ENCODE assay signal across 9 mouse cellular contexts in genomic region chr15:100467738-100468137, GRCm38 (mm10). TPM values are rescaled to one million over a fixed set of nuclear protein-coding genes. Genes with fewer than 3 reads are reported as not detected.
A peak's percentile ranks its signal among the peaks of the same experiment; 100 is the strongest.
DNase-seq lines count a peak whose midpoint lies in the region; ATAC-seq lines count a peak whose summit lies in the region.
"Had no signal": no experiment of that assay in that cellular context is flagged by ENCODE, and none has a peak within 500 bp of the region (broad histone marks: within the 10 kb centered on the region; RNA-seq: fewer than 3 reads in every experiment).

No protein-coding gene starts in this region.

- H3K9me3 ChIP-seq in megakaryocyte, embryonic 14.5 days = no peaks in the 10 kb centered on the region
- H3K9me3 ChIP-seq in forebrain, embryonic 15.5 days = no peaks in the 10 kb centered on the region
- H3K9me3 ChIP-seq in liver, embryonic 11.5 days (ENCODE audit: control insufficient read depth, low read length) = no peaks in the 10 kb centered on the region
- H3K9me3 ChIP-seq in stomach, embryonic 14.5 days (ENCODE audit: control insufficient read depth, low read depth, low read length) = no peaks in the 10 kb centered on the region

- H3K9ac ChIP-seq in forebrain, embryonic 15.5 days (replicated peaks) = 0 out of 2 replicates have a peak overlapping the region, but pooled peaks have one; percentile 18
- H3K9ac ChIP-seq in liver, embryonic 11.5 days (ENCODE audit: low read depth, low read length) = no peak overlapping the region
- no peak overlapping the region for H3K9ac ChIP-seq in stomach, embryonic 14.5 days (replicated peaks; ENCODE audit: low read depth, low read length)

- peaks cover 26% of the 10 kb centered on the region for H3K36me3 ChIP-seq in megakaryocyte, embryonic 14.5 days (replicated peaks; ENCODE audit: low read length)
- H3K36me3 ChIP-seq in forebrain, embryonic 15.5 days = peaks cover 16% of the 10 kb centered on the region
- H3K36me3 ChIP-seq in liver, embryonic 11.5 days (ENCODE audit: control insufficient read depth, insufficient read depth, low read length) = peaks cover 13% of the 10 kb centered on the region; the same call in 1 of the 2 replicates
- H3K36me3 ChIP-seq in stomach, embryonic 14.5 days (ENCODE audit: control insufficient read depth, insufficient read depth, low read length) = no peaks in the 10 kb centered on the region; the same call in 1 of the 2 replicates

- H3K4me3 ChIP-seq in megakaryocyte, embryonic 14.5 days (replicated peaks) = peak overlapping the region; percentile 98
- peak overlapping the region; percentile 85; the same call in 1 of the 2 replicates for H3K4me3 ChIP-seq in forebrain, embryonic 15.5 days
- peak overlapping the region; percentile 80 for H3K4me3 ChIP-seq in liver, embryonic 11.5 days (ENCODE audit: low read depth, low read length)
- H3K4me3 ChIP-seq in stomach, embryonic 14.5 days (ENCODE audit: low read depth, low read length) = no peak overlapping the region; the same call in 1 of the 2 replicates

- no peaks in the 10 kb centered on the region for H3K27me3 ChIP-seq in megakaryocyte, embryonic 14.5 days (replicated peaks)
- no peaks in the 10 kb centered on the region for H3K27me3 ChIP-seq in forebrain, embryonic 15.5 days
- no peaks in the 10 kb centered on the region for H3K27me3 ChIP-seq in liver, embryonic 11.5 days (replicated peaks; ENCODE audit: control insufficient read depth, insufficient read depth, low read length)
- no peaks in the 10 kb centered on the region for H3K27me3 ChIP-seq in stomach, embryonic 14.5 days (ENCODE audit: control insufficient read depth, insufficient read depth, low read length)

- no peak for DNase-seq in liver, embryonic 11.5 days (ENCODE audit: low spot score)
- no peak for DNase-seq in natural killer cell, adult 2 months (ENCODE audit: low spot score in 2 of 2)
- no peak for DNase-seq in retina, postnatal 1 day
- no peak for DNase-seq in embryo, embryonic 10.5 days (ENCODE audit: low spot score)

- peak overlapping the region; percentile 84 for H3K4me2 ChIP-seq in forebrain, embryonic 15.5 days (replicated peaks)
- H3K4me2 ChIP-seq in liver, embryonic 11.5 days = peak overlapping the region; percentile 90
- peak overlapping the region; percentile 77; the same call in 1 of the 2 replicates for H3K4me2 ChIP-seq in stomach, embryonic 14.5 days (replicated peaks; ENCODE audit: low read depth, low read length)

- WGBS in forebrain, embryonic 15.5 days = 30% methylated on average over 8 of the region's 8 CpGs
- WGBS in liver, embryonic 11.5 days = 38% methylated on average over 7 of the region's 8 CpGs
- 38% methylated on average over 8 of the region's 8 CpGs for WGBS in stomach, embryonic 14.5 days

- H3K4me1 ChIP-seq in megakaryocyte, embryonic 14.5 days = peaks cover 42% of the 10 kb centered on the region
- H3K4me1 ChIP-seq in forebrain, embryonic 15.5 days = peaks cover 34% of the 10 kb centered on the region
- peaks cover 20% of the 10 kb centered on the region for H3K4me1 ChIP-seq in liver, embryonic 11.5 days (replicated peaks; ENCODE audit: control insufficient read depth, insufficient read depth, low read length)
- peaks cover 15% of the 10 kb centered on the region for H3K4me1 ChIP-seq in stomach, embryonic 14.5 days (ENCODE audit: control insufficient read depth, insufficient read depth, low read length)

- H3K27ac ChIP-seq in forebrain, embryonic 15.5 days (replicated peaks) = no peak overlapping the region
- no peak overlapping the region for H3K27ac ChIP-seq in liver, embryonic 11.5 days (ENCODE audit: low read depth, low read length)
- no peak overlapping the region for H3K27ac ChIP-seq in stomach, embryonic 14.5 days (ENCODE audit: low read length)

- no peak for ATAC-seq in megakaryocyte, adult 5-6 weeks (ENCODE audit: poor library complexity, severe bottlenecking)
- no peak for ATAC-seq in forebrain, embryonic 15.5 days (replicated peaks)
- ATAC-seq in liver, embryonic 11.5 days (replicated peaks; ENCODE audit: low FRiP score) = no peak
- no peak for ATAC-seq in stomach, embryonic 14.5 days (ENCODE audit: insufficient number of reproducible peaks, insufficient read depth, low FRiP score, low read depth)

RNA-seq across cellular contexts. Expression of gene Letmd1, which starts 1.1 kb away (rescaled TPM):
- 21.1 and 42.7 TPM in 2 replicates for polyA plus RNA-seq in megakaryocyte, embryonic 14.5 days (2012; ENCODE audit: insufficient read depth, low replicate concordance)
- total RNA-seq in megakaryocyte, adult 5-6 weeks (2015) = 15.2 and 17.2 TPM in 2 replicates
- 8.8 and 15.5 TPM in 2 replicates for total RNA-seq in megakaryocyte, adult 5-6 weeks (2017)
- polyA plus RNA-seq in forebrain, embryonic 15.5 days (2015; fragmentation: Nextera tagmentation; extraction: Ambion mirVana) = 51.5 and 52.3 TPM in 2 replicates
- polyA plus RNA-seq in liver, embryonic 11.5 days (2014; fragmentation: Nextera tagmentation; extraction: Ambion mirVana) = 34.2 and 36.0 TPM in 2 replicates
- 29.8 and 30.4 TPM in 2 replicates for polyA plus RNA-seq in stomach, embryonic 14.5 days (2014; fragmentation: Nextera tagmentation; extraction: Ambion mirVana)

RNA-seq across cellular contexts. Expression of gene Csrnp2, which starts 27.6 kb away (rescaled TPM):
- polyA plus RNA-seq in megakaryocyte, embryonic 14.5 days (2012; ENCODE audit: insufficient read depth, low replicate concordance) = 0.46 TPM in 1 of 2 replicates, not detected in the other
- total RNA-seq in megakaryocyte, adult 5-6 weeks (2015) = 0.65 and 1.2 TPM in 2 replicates
- 0.70 and 0.81 TPM in 2 replicates for total RNA-seq in megakaryocyte, adult 5-6 weeks (2017)
- polyA plus RNA-seq in forebrain, embryonic 15.5 days (2015; fragmentation: Nextera tagmentation; extraction: Ambion mirVana) = 54.9 and 55.6 TPM in 2 replicates
- polyA plus RNA-seq in liver, embryonic 11.5 days (2014; fragmentation: Nextera tagmentation; extraction: Ambion mirVana) = 6.5 and 7.5 TPM in 2 replicates
- polyA plus RNA-seq in stomach, embryonic 14.5 days (2014; fragmentation: Nextera tagmentation; extraction: Ambion mirVana) = 12.0 and 12.6 TPM in 2 replicates

RNA-seq across cellular contexts. Expression of gene Slc11a2, which starts 42.9 kb away (rescaled TPM):
- 0.62 TPM in 1 of 2 replicates, not detected in the other for polyA plus RNA-seq in megakaryocyte, embryonic 14.5 days (2012; ENCODE audit: insufficient read depth, low replicate concordance)
- total RNA-seq in megakaryocyte, adult 5-6 weeks (2015) = 5.0 and 5.3 TPM in 2 replicates
- total RNA-seq in megakaryocyte, adult 5-6 weeks (2017) = 3.1 and 6.0 TPM in 2 replicates
- polyA plus RNA-seq in forebrain, embryonic 15.5 days (2015; fragmentation: Nextera tagmentation; extraction: Ambion mirVana) = 22.2 and 23.5 TPM in 2 replicates
- polyA plus RNA-seq in liver, embryonic 11.5 days (2014; fragmentation: Nextera tagmentation; extraction: Ambion mirVana) = 51.2 and 55.4 TPM in 2 replicates
- polyA plus RNA-seq in stomach, embryonic 14.5 days (2014; fragmentation: Nextera tagmentation; extraction: Ambion mirVana) = 13.5 and 18.2 TPM in 2 replicates

RNA-seq across cellular contexts. Expression of gene Gm5475, which starts 45.8 kb away (rescaled TPM):
- polyA plus RNA-seq in megakaryocyte, embryonic 14.5 days (2012; ENCODE audit: insufficient read depth, low replicate concordance) = not detected in 2 replicates
- not detected in 2 replicates for total RNA-seq in megakaryocyte, adult 5-6 weeks (2015)
- total RNA-seq in megakaryocyte, adult 5-6 weeks (2017) = not detected in 2 replicates
- polyA plus RNA-seq in forebrain, embryonic 15.5 days (2015; fragmentation: Nextera tagmentation; extraction: Ambion mirVana) = 0.06 TPM in 1 of 2 replicates, not detected in the other
- 0.10 TPM in 1 of 2 replicates, not detected in the other for polyA plus RNA-seq in liver, embryonic 11.5 days (2014; fragmentation: Nextera tagmentation; extraction: Ambion mirVana)
- polyA plus RNA-seq in stomach, embryonic 14.5 days (2014; fragmentation: Nextera tagmentation; extraction: Ambion mirVana) = not detected in 2 replicates
- total RNA-seq: layer of hippocampus, postnatal 14 days had no signal
